Comparison of ENCODE assay signal across 12 mouse cellular contexts in genomic region chr2:6294993-6295628, GRCm38 (mm10). TPM values are rescaled to one million over a fixed set of nuclear protein-coding genes. Genes with fewer than 3 reads are reported as not detected.
DNase-seq lines count a peak whose midpoint lies in the region; ATAC-seq and TF ChIP-seq lines count a peak whose summit lies in the region.
"Had no signal": no experiment of that assay in that cellular context is flagged by ENCODE, and none has a peak within 500 bp of the region (broad histone marks: within the 10 kb centered on the region; RNA-seq: fewer than 3 reads in every experiment).

No protein-coding gene starts in this region.

- no peak overlapping the region for H3K4me3 ChIP-seq in layer of hippocampus, adult 2 months
- H3K4me3 ChIP-seq: hindbrain, embryonic 10.5 days; liver, embryonic 12.5 days; myocyte had no signal

- ATAC-seq in activated CD4-positive, CD25-positive, alpha-beta regulatory T cell, adult 4 months: peak; percentile 76
- peak; percentile 47; the same call in 1 of the 2 replicates for ATAC-seq in monocyte, adult 5-6 weeks (replicated peaks; ENCODE audit: insufficient number of reproducible peaks, low FRiP score, low TSS enrichment, poor library complexity, severe bottlenecking)
- ATAC-seq: forebrain, embryonic 14.5 days; intestine, postnatal 0 days; liver, embryonic 12.5 days had no signal

- H3K27ac ChIP-seq in layer of hippocampus, adult 2 months: peak overlapping the region; percentile 32; the same call in 1 of the 2 replicates
- H3K27ac ChIP-seq: hindbrain, embryonic 10.5 days; liver, embryonic 12.5 days had no signal

- no peak for TF ChIP-seq CTCF in layer of hippocampus, adult 2 months (conservative IDR thresholded peaks at IDR 0.05)

- no peak for DNase-seq in layer of hippocampus, adult 2 months (ENCODE audit: low spot score in 2 of 2)
- DNase-seq in layer of hippocampus, postnatal 36 days: no peak
- peak; percentile 50 to 54 for DNase-seq in B cell, adult 2 months
- no peak for DNase-seq in gastrocnemius, postnatal 25 days
- no peak for DNase-seq in gastrocnemius, postnatal 4 days (ENCODE audit: low spot score in 2 of 2)

RNA-seq across cellular contexts. Expression of gene Usp6nl, which starts 27.4 kb away (rescaled TPM):
- 10 to 100 TPM; 13.1 to 13.5 TPM for total RNA-seq in layer of hippocampus, adult 2 months (2021)
- 10 to 100 TPM; 13.0 to 16.7 TPM for total RNA-seq in layer of hippocampus, postnatal 36 days (2021)
- polyA plus RNA-seq in activated CD4-positive, CD25-positive, alpha-beta regulatory T cell, adult 4 months (2017; shearing (Covaris generic)): 1 to 10 TPM; 6.1 to 7.1 TPM
- total RNA-seq in monocyte, adult 5-6 weeks (2017): 17.1 to 24.3 TPM (median 21.7 TPM) in 3 replicates
- 1 to 10 TPM; 2.9 to 3.8 TPM for total RNA-seq in gastrocnemius, postnatal 25 days (2021)
- 10 to 100 TPM; 11.6 to 14.8 TPM for total RNA-seq in gastrocnemius, postnatal 4 days (2021)

Comparison
In these comparisons a context has a peak if more than half of its experiments do, and no peak if none do; other contexts are left out.
1. DNase-seq: peak in B cell, adult 2 months (2 of 2); none in layer of hippocampus, adult 2 months (0 of 2), layer of hippocampus, postnatal 36 days (0 of 2), gastrocnemius, postnatal 25 days (single experiment) and gastrocnemius, postnatal 4 days (0 of 2).